Mouse (Mus musculus): Measurements from ENCODE around the gene Nutf2. TPM values are rescaled to one million over a fixed set of nuclear protein-coding genes. Genes with fewer than 3 reads are reported as not detected.
A peak's percentile ranks its signal among the peaks of the same experiment; 100 is the strongest.

Gene Nutf2
- polyA plus RNA-seq, 1 experiment, result 111 TPM

- Histone ChIP-seq H3K4me1 (ENCODE audit: control insufficient read depth, insufficient read depth, low read length) (no peaks in the 10 kb centered on the region; the same call in 1 of the 2 replicates), H3K27ac (ENCODE audit: insufficient read depth, low read length) (peak overlapping the region; percentile 49), H3K27me3 (ENCODE audit: control insufficient read depth, insufficient read depth, low read length) (no peaks in the 10 kb centered on the region), H3K4me3 (replicated peaks; ENCODE audit: insufficient read depth, low read depth, low read length) (peak overlapping the region; percentile 99)
- WGBS, result 5% methylated on average over 15 of the region's 15 CpGs
- TF ChIP-seq CTCF (IDR thresholded peaks at IDR 0.05; ENCODE audit: borderline replicate concordance, insufficient read depth, low read depth, low read length), result no peak
- no peak for TF ChIP-seq POLR2A (IDR thresholded peaks at IDR 0.05; ENCODE audit: borderline replicate concordance, insufficient read depth, low read length)
- peak in 1 of 2 experiments; percentile 50 for DNase-seq
Measured at GRCm38 (mm10) chr8:105856168-105856835, 4.1 kb upstream of the Nutf2 start.

- no peak for DNase-seq
- Histone ChIP-seq H3K4me3 (replicated peaks; ENCODE audit: insufficient read depth, low read depth, low read length) (no peak overlapping the region), H3K27me3 (ENCODE audit: control insufficient read depth, insufficient read depth, low read length) (no peaks in the 10 kb centered on the region), H3K27ac (ENCODE audit: insufficient read depth, low read length) (no peak overlapping the region), H3K4me1 (ENCODE audit: control insufficient read depth, insufficient read depth, low read length) (peaks cover 9% of the 10 kb centered on the region; the same call in 1 of the 2 replicates)
- WGBS, result 80% methylated on average over 5 of the region's 5 CpGs
- TF ChIP-seq CTCF (IDR thresholded peaks at IDR 0.05; ENCODE audit: borderline replicate concordance, insufficient read depth, low read depth, low read length) (no peak), POLR2A (IDR thresholded peaks at IDR 0.05; ENCODE audit: borderline replicate concordance, insufficient read depth, low read length) (no peak)
Measured at GRCm38 (mm10) chr8:105858495-105858894, 1.9 kb upstream of the Nutf2 start.

- no peak overlapping the region for H3K27ac ChIP-seq (ENCODE audit: insufficient read depth, low read length)
- H3K27me3 ChIP-seq (ENCODE audit: control insufficient read depth, insufficient read depth, low read length), result no peaks in the 10 kb centered on the region
- 70% methylated on average over 5 of the region's 5 CpGs for whole genome bisulfite sequencing
- DNase-seq, result no peak
- no peak for TF ChIP-seq POLR2A (IDR thresholded peaks at IDR 0.05; ENCODE audit: borderline replicate concordance, insufficient read depth, low read length)
- TF ChIP-seq CTCF (IDR thresholded peaks at IDR 0.05; ENCODE audit: borderline replicate concordance, insufficient read depth, low read depth, low read length), result no peak
- no peak overlapping the region for H3K4me3 ChIP-seq (replicated peaks; ENCODE audit: insufficient read depth, low read depth, low read length)
- H3K4me1 ChIP-seq (ENCODE audit: control insufficient read depth, insufficient read depth, low read length), result peaks cover 9% of the 10 kb centered on the region; the same call in 1 of the 2 replicates
Measured at GRCm38 (mm10) chr8:105859314-105859713, 1.1 kb upstream of the Nutf2 start.

GRCm38 (mm10) chr8:105861951-105862350 lies 1.6 kb downstream of the Nutf2 start:
- TF ChIP-seq CTCF (IDR thresholded peaks at IDR 0.05; ENCODE audit: borderline replicate concordance, insufficient read depth, low read depth, low read length) (no peak), POLR2A (IDR thresholded peaks at IDR 0.05; ENCODE audit: borderline replicate concordance, insufficient read depth, low read length) (no peak)
- no peak for DNase-seq
- H3K4me3 ChIP-seq (replicated peaks; ENCODE audit: insufficient read depth, low read depth, low read length), result peak overlapping the region; percentile 72
- peaks cover 9% of the 10 kb centered on the region for H3K4me1 ChIP-seq (ENCODE audit: control insufficient read depth, insufficient read depth, low read length)
- no peaks in the 10 kb centered on the region for H3K27me3 ChIP-seq (ENCODE audit: control insufficient read depth, insufficient read depth, low read length)
- H3K27ac ChIP-seq (ENCODE audit: insufficient read depth, low read length), result no peak overlapping the region
- 0% methylated on average over 1 of the region's 1 CpGs for WGBS

- TF ChIP-seq POLR2A (IDR thresholded peaks at IDR 0.05; ENCODE audit: borderline replicate concordance, insufficient read depth, low read length), result no peak
- TF ChIP-seq CTCF (IDR thresholded peaks at IDR 0.05; ENCODE audit: borderline replicate concordance, insufficient read depth, low read depth, low read length), result peak; percentile 18; the same call in 1 of the 2 replicates
- Histone ChIP-seq H3K27me3 (ENCODE audit: control insufficient read depth, insufficient read depth, low read length) (no peaks in the 10 kb centered on the region), H3K4me1 (ENCODE audit: control insufficient read depth, insufficient read depth, low read length) (peaks cover 9% of the 10 kb centered on the region), H3K4me3 (replicated peaks; ENCODE audit: insufficient read depth, low read depth, low read length) (no peak overlapping the region), H3K27ac (ENCODE audit: insufficient read depth, low read length) (no peak overlapping the region)
- DNase-seq, result no peak
- 82% methylated on average over 6 of the region's 6 CpGs for WGBS
Measured at GRCm38 (mm10) chr8:105866364-105867029, 6.1 kb downstream of the Nutf2 start.

GRCm38 (mm10) chr8:105874301-105874700 lies 13.9 kb downstream of the Nutf2 start:
- TF ChIP-seq POLR2A (IDR thresholded peaks at IDR 0.05; ENCODE audit: borderline replicate concordance, insufficient read depth, low read length) (no peak), CTCF (IDR thresholded peaks at IDR 0.05; ENCODE audit: borderline replicate concordance, insufficient read depth, low read depth, low read length) (no peak)
- H3K27ac ChIP-seq (ENCODE audit: insufficient read depth, low read length), result peak overlapping the region; percentile 89
- peaks cover 26% of the 10 kb centered on the region for H3K4me1 ChIP-seq (ENCODE audit: control insufficient read depth, insufficient read depth, low read length)
- H3K4me3 ChIP-seq (replicated peaks; ENCODE audit: insufficient read depth, low read depth, low read length), result peak overlapping the region; percentile 28
- no peaks in the 10 kb centered on the region for H3K27me3 ChIP-seq (ENCODE audit: control insufficient read depth, insufficient read depth, low read length)
- 6% methylated on average over 6 of the region's 6 CpGs for WGBS
- peak; percentile 68 to 86 for DNase-seq

GRCm38 (mm10) chr8:105880754-105881520 lies 20.6 kb downstream of the Nutf2 start, which contains the start of gene Edc4:
Gene Edc4 (plus strand): TSS chr8:105880881.
- Histone ChIP-seq H3K4me3 (replicated peaks; ENCODE audit: insufficient read depth, low read depth, low read length) (peak within 1 kb of the TSS; percentile 81), H3K27ac (ENCODE audit: insufficient read depth, low read length) (peak within 1 kb of the TSS; percentile 22; the same call in 1 of the 2 replicates), H3K27me3 (ENCODE audit: control insufficient read depth, insufficient read depth, low read length) (no peaks in the 10 kb centered on the region), H3K4me1 (ENCODE audit: control insufficient read depth, insufficient read depth, low read length) (peaks cover 3% of the 10 kb centered on the region; the same call in 1 of the 2 replicates)
- peak; percentile 95 for TF ChIP-seq POLR2A (IDR thresholded peaks at IDR 0.05; ENCODE audit: borderline replicate concordance, insufficient read depth, low read length)
- TF ChIP-seq CTCF (IDR thresholded peaks at IDR 0.05; ENCODE audit: borderline replicate concordance, insufficient read depth, low read depth, low read length), result no peak
- WGBS, result under 1% methylated on average over 45 of the region's 45 CpGs
- peak; percentile 84 to 93 for DNase-seq
